Mouse (Mus musculus): Measurements from ENCODE around the gene Ltk. TPM values are rescaled to one million over a fixed set of nuclear protein-coding genes. Genes with fewer than 3 reads are reported as not detected.

Gene Ltk
- polyA plus RNA-seq, 1 experiment from 2014 or later = not detected

DNA sequence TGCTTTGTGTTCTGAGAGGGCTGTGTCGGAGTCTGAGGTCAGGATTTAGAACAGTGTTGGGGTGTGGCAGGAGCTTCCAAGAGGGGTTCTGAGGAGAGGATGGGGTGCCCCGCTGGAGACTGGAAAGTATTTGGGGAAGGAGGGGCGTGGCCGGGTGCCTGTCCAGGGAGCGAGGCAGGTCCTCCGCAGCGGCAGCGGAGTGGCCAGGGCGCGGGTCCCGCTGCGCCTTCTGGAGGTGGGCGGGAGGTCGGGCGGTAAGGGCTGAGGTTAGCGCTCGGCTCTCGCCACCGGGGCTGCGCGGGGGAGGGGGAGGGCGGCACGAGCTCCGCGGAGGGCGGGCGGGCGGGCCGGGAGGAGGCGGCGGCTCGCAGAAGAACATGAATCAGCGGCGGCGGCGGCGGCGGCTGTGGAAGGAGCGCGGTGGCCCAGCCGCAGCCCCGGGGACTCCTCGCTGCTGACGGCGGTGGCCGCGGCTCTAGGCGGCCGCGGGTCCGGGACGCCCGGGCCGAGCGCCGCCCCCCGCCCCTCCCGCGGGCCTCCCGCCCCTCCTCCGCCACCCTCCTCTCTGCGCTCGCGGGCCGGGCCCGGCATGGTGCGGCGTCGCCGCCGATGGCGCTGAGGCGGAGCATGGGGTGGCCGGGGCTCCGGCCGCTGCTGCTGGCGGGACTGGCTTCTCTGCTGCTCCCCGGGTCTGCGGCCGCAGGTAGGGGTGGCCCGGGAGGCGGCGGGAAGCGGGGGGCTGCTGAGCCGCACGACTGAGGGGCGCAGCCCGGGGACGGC, 39.1 kb upstream of the Ltk start:
- under 1% methylated on average over 30 of the region's 89 CpGs for WGBS
- Histone ChIP-seq H3K27ac (peak overlapping the region; percentile 78), H3K4me2 (peak overlapping the region; percentile 90), H3K4me3 (peak overlapping the region; percentile 85), H3K36me3 (peaks cover 10% of the 10 kb centered on the region), H3K27me3 (peaks cover 14% of the 10 kb centered on the region), H3K4me1 (peaks cover 50% of the 10 kb centered on the region), H3K9ac (peak overlapping the region; percentile 73), H3K9me3 (no peaks in the 10 kb centered on the region)
- peak; percentile 73 for ATAC-seq (ENCODE audit: insufficient number of reproducible peaks, low FRiP score, low TSS enrichment, low read depth)

- WGBS = 12% methylated on average over 12 of the region's 13 CpGs
- ATAC-seq (ENCODE audit: insufficient number of reproducible peaks, low FRiP score, low TSS enrichment, low read depth) = no peak
- H3K27me3 ChIP-seq = peaks cover 14% of the 10 kb centered on the region
These were observed 38.2 kb upstream of the Ltk start for GRCm38 (mm10) chr2:119798246-119798927.

GRCm38 (mm10) chr2:119797279-119797783, 37.1 kb upstream of the Ltk start, which contains the start of gene Tyro3:
Gene Tyro3 (plus strand): TSS chr2:119797733.
- no peaks in the 10 kb centered on the region for H3K9me3 ChIP-seq
- 0 out of 2 replicates have a peak within 1 kb of the TSS, but pooled peaks have one; percentile 3 for H3K4me3 ChIP-seq
- H3K4me1 ChIP-seq = peaks cover 30% of the 10 kb centered on the region
- no peak within 1 kb of the TSS for H3K9ac ChIP-seq
- H3K36me3 ChIP-seq = no peaks in the 10 kb centered on the region
- ATAC-seq (ENCODE audit: insufficient number of reproducible peaks, low FRiP score, low TSS enrichment, low read depth) = no peak
- no peak within 1 kb of the TSS for H3K27ac ChIP-seq
- H3K27me3 ChIP-seq = peaks cover 14% of the 10 kb centered on the region
- 54% methylated on average over 5 of the region's 5 CpGs for WGBS
- no peak within 1 kb of the TSS; the same call in 1 of the 2 replicates for H3K4me2 ChIP-seq

More at GRCm38 (mm10) chr2:119798246-119798927, 38.2 kb upstream of the Ltk start:
- H3K4me2 ChIP-seq = peak overlapping the region; percentile 90
- H3K27ac ChIP-seq = no peak overlapping the region
- no peaks in the 10 kb centered on the region for H3K9me3 ChIP-seq
- H3K36me3 ChIP-seq = 0 out of 2 replicates have a peak, but pooled peaks cover 2% of the 10 kb centered on the region
- no peak overlapping the region for H3K9ac ChIP-seq
- H3K4me1 ChIP-seq = peaks cover 40% of the 10 kb centered on the region
- H3K4me3 ChIP-seq = peak overlapping the region; percentile 85

GRCm38 (mm10) chr2:119789996-119790395, 29.8 kb upstream of the Ltk start:
- no peak overlapping the region for H3K4me2 ChIP-seq
- no peak overlapping the region for H3K27ac ChIP-seq
- 74% methylated on average over 2 of the region's 2 CpGs for WGBS
- ATAC-seq (ENCODE audit: insufficient number of reproducible peaks, low FRiP score, low TSS enrichment, low read depth) = no peak
- no peak overlapping the region for H3K4me3 ChIP-seq
- no peaks in the 10 kb centered on the region for H3K9me3 ChIP-seq
- H3K9ac ChIP-seq = no peak overlapping the region
- peaks cover 6% of the 10 kb centered on the region; the same call in 1 of the 2 replicates for H3K4me1 ChIP-seq
- H3K36me3 ChIP-seq = peaks cover 5% of the 10 kb centered on the region; the same call in 1 of the 2 replicates
- H3K27me3 ChIP-seq = no peaks in the 10 kb centered on the region

- under 1% methylated on average over 44 of the region's 44 CpGs for WGBS
- peaks cover 19% of the 10 kb centered on the region for H3K36me3 ChIP-seq
- H3K4me3 ChIP-seq = peak within 1 kb of the TSS; percentile 67
- no peaks in the 10 kb centered on the region for H3K9me3 ChIP-seq
- peak within 1 kb of the TSS; percentile 89 for H3K27ac ChIP-seq
- peak within 1 kb of the TSS; percentile 75 for H3K4me2 ChIP-seq
- peak; percentile 91 for ATAC-seq (ENCODE audit: insufficient number of reproducible peaks, low FRiP score, low TSS enrichment, low read depth)
- peaks cover 6% of the 10 kb centered on the region; the same call in 1 of the 2 replicates for H3K4me1 ChIP-seq
- H3K9ac ChIP-seq = peak within 1 kb of the TSS; percentile 51
- no peaks in the 10 kb centered on the region for H3K27me3 ChIP-seq
These were observed 27.1 kb upstream of the Ltk start, which contains the start of gene Rpap1 for GRCm38 (mm10) chr2:119787206-119787883. Gene Rpap1 (minus strand): TSS chr2:119787537.

DNA sequence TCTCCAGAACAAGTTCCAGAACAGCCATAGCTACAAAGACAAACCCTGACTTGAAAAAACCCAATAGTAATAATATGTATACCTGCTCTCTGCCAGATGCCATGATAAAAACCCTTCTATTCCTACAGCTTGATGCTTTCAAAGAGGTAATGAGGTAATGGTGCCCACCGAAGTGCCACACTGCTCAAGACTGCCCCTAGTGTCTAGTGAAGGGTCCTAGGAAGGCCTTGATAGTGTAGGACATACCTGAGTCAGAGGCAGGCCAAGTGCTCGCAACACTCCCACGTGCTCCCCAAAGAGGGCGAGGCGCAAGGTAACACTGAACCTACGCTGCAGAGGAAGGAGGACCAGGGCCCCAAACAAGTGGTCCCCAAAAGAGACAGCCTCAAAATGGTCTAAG, 7.0 kb upstream of the Ltk start:
- Histone ChIP-seq H3K27ac (no peak overlapping the region), H3K36me3 (peaks cover 73% of the 10 kb centered on the region), H3K27me3 (no peaks in the 10 kb centered on the region), H3K9ac (no peak overlapping the region), H3K4me1 (no peaks in the 10 kb centered on the region), H3K9me3 (no peaks in the 10 kb centered on the region), H3K4me2 (no peak overlapping the region), H3K4me3 (no peak overlapping the region)
- no peak for ATAC-seq (ENCODE audit: insufficient number of reproducible peaks, low FRiP score, low TSS enrichment, low read depth)
- WGBS = 91% methylated on average over 6 of the region's 6 CpGs

DNA sequence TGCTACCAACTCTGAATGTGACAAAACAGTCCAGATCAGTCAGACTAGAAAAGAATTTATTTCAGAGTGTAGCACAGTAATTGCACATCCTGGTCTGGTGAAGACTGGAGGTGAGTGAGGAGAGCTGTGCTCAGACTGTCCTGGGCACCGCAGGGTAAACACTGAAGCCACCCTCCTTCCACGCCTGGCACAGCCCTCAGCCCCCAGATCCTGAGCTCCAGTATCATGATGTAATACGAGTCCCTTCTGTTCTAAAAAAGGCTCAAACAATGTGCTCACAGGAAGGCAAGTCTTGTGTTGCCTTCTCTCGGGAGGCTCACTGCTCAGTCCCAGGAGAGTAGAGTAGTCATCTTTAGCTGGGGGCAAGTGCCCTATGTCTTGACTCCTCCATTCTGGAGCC, 3.7 kb upstream of the Ltk start:
- WGBS = 70% methylated on average over 4 of the region's 4 CpGs
- H3K4me3 ChIP-seq = no peak overlapping the region
- H3K36me3 ChIP-seq = peaks cover 40% of the 10 kb centered on the region
- H3K27me3 ChIP-seq = peaks cover 27% of the 10 kb centered on the region
- no peak for ATAC-seq (ENCODE audit: insufficient number of reproducible peaks, low FRiP score, low TSS enrichment, low read depth)
- no peak overlapping the region for H3K9ac ChIP-seq
- H3K27ac ChIP-seq = no peak overlapping the region
- H3K9me3 ChIP-seq = no peaks in the 10 kb centered on the region
- no peak overlapping the region for H3K4me2 ChIP-seq
- no peaks in the 10 kb centered on the region for H3K4me1 ChIP-seq

- no peak overlapping the region for H3K9ac ChIP-seq
- 71% methylated on average over 1 of the region's 1 CpGs for WGBS
- peaks cover 43% of the 10 kb centered on the region for H3K27me3 ChIP-seq
- peaks cover 28% of the 10 kb centered on the region for H3K36me3 ChIP-seq
- no peak overlapping the region for H3K27ac ChIP-seq
- no peak overlapping the region for H3K4me3 ChIP-seq
- H3K4me2 ChIP-seq = no peak overlapping the region
- H3K9me3 ChIP-seq = no peaks in the 10 kb centered on the region
- ATAC-seq (ENCODE audit: insufficient number of reproducible peaks, low FRiP score, low TSS enrichment, low read depth) = no peak
- peaks cover 16% of the 10 kb centered on the region for H3K4me1 ChIP-seq
These were observed 2.0 kb upstream of the Ltk start for GRCm38 (mm10) chr2:119762276-119762675.

DNA sequence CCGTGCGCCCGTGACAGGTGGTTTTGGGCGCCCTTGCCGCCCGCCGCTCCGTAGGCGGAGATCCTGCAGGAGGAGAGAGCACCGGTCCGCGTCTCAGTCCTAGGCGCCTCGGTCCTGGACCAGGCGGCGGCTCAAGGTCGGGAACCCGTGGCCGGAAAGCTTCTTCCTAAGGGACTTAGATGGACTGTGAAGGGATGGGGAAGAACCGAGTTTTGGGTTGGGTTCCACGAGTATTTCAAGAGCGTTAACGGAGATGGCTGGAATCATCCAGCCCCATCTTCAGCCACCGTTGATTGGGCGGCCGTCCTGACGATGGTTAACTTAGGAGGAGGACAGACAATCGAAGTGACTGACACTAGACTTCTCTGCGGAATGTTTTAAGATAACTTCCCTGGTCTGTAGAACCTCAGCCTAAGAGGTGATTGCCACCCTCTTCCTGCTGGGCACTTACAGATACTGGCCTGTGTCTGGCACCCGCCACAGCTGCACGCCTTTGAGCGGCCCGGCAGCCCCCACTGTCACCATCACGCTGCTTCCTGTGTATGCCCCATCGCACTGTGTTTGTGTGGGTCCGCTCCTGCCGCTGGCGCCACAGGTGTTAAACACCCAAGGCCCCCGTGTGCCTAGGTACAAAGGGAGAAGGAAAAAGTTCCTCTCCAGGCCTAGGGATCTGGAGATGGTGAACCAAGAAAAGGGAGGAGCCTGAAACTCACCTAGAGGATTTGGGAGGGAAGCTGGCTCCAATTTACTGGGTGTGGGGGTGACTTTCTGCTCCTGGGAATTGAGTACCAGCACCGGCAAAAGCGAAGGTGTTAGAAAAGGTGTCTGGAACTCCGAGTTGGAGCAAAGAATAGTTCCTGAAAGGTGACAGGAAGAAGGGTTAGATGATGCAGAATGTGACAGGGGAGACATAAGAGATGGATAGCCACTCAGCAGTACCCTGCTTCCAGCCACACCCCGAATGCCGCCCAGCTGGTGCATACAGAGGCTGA, 1.1 kb downstream of the Ltk start:
- Histone ChIP-seq H3K27me3 (peaks cover 66% of the 10 kb centered on the region), H3K9me3 (no peaks in the 10 kb centered on the region), H3K4me3 (peak overlapping the region; percentile 55), H3K27ac (no peak overlapping the region), H3K4me1 (peaks cover 17% of the 10 kb centered on the region), H3K9ac (no peak overlapping the region), H3K4me2 (peak overlapping the region; percentile 100), H3K36me3 (peaks cover 6% of the 10 kb centered on the region)
- 5% methylated on average over 44 of the region's 44 CpGs for WGBS
- ATAC-seq (ENCODE audit: insufficient number of reproducible peaks, low FRiP score, low TSS enrichment, low read depth) = no peak

DNA sequence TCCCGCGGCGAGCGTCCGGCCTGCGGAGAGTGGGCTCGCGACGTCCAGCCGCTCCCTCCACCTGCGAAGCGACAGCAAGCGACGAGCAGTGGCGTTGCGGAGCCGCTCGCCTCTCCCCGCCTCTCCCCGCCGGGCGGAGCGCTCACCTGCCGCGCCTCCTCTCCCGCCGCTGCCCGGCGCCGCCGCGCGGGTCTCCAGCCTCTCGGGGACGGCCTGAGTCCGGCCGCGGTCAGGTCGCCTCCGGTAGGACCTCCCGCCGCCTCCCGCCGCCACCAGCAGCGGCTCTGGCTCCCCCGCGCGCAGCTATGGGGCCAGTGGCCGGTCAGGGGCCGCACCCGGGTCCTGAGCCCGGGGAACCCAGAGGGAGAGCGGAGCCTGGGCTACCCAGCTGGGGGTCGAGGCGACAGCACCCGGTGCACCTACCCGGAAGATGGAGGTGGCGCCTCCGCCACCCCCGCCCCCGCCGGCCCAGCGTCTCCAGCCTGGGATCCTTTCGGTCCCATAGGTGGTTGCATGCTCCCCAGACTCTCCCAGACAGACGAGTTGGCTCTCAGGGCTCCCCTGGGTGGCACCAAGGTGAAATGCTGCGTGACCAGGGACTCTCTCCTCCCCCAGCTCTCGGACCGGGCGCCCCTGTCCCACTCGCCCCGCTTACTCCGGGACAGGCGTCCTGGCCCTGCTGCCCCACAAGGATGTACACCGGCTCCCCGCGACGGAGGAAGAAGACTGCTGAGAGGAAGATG, 2.0 kb downstream of the Ltk start:
- H3K9ac ChIP-seq = peak overlapping the region; percentile 14
- peaks cover 70% of the 10 kb centered on the region for H3K27me3 ChIP-seq
- no peak for ATAC-seq (ENCODE audit: insufficient number of reproducible peaks, low FRiP score, low TSS enrichment, low read depth)
- peak overlapping the region; percentile 100 for H3K4me2 ChIP-seq
- H3K4me1 ChIP-seq = peaks cover 17% of the 10 kb centered on the region
- no peaks in the 10 kb centered on the region for H3K9me3 ChIP-seq
- H3K36me3 ChIP-seq = no peaks in the 10 kb centered on the region
- no peak overlapping the region for H3K27ac ChIP-seq
- peak overlapping the region; percentile 55 for H3K4me3 ChIP-seq
- WGBS = under 1% methylated on average over 68 of the region's 77 CpGs

Data from limb, embryonic 15.5 days (tissue).